ENCODE assay signal across 14 mouse cellular contexts in genomic region chr8:12869661-12870060, GRCm38 (mm10).
"Had no signal": no experiment of that assay in that cellular context is flagged by ENCODE, and none has a peak within 500 bp of the region (broad histone marks: within the 10 kb centered on the region; RNA-seq: fewer than 3 reads in every experiment).

No protein-coding gene starts in this region.

- H3K27ac ChIP-seq: left cerebral cortex, adult 2 months; limb, embryonic 10.5 days; liver, embryonic 15.5 days; neural tube, embryonic 12.5 days had no signal

- H3K9me3 ChIP-seq: limb, embryonic 10.5 days; liver, embryonic 15.5 days; neural tube, embryonic 12.5 days had no signal

- DNase-seq: kidney, postnatal 10 days; lung, adult 2 months; lung, postnatal 36 days; retina, postnatal 1 day; right cerebral cortex, postnatal 4 days; spleen, adult 18-20 months; thymus, adult 18-20 months; thymus, postnatal 14 days had no signal

- H3K4me2 ChIP-seq: liver, embryonic 11.5 days; liver, embryonic 15.5 days; neural tube, embryonic 12.5 days had no signal

- H3K4me3 ChIP-seq: left cerebral cortex, adult 2 months; limb, embryonic 10.5 days; liver, embryonic 15.5 days; neural tube, embryonic 12.5 days had no signal

- H3K9ac ChIP-seq: liver, embryonic 15.5 days; neural tube, embryonic 12.5 days had no signal

- ATAC-seq: lung, postnatal 0 days had no signal

- H3K36me3 ChIP-seq: limb, embryonic 10.5 days; liver, embryonic 15.5 days had no signal
